Mouse (Mus musculus) limb, embryonic 12.5 days (tissue): ENCODE measurements around the gene Ssbp3. TPM values are rescaled to one million over a fixed set of nuclear protein-coding genes. Genes with fewer than 3 reads are reported as not detected.

Source experiments
- ATAC-seq: fragments of 200-750 bp; cut with Nextera tagmentation; 2 replicates; pipeline ENCODE4 v1.8.0; 2017; ENCODE audit warnings: low read depth, moderate TSS enrichment; ENCODE audit not compliant: insufficient number of reproducible peaks, insufficient read depth, low FRiP score, low TSS enrichment
- H3K27ac ChIP-seq: fragments of 300-500 bp; sonication (generic); 2 replicates; pipeline ENCODE4 v1.5.1; 2016; ENCODE audit warnings: mild to moderate bottlenecking, moderate library complexity
- H3K27me3 ChIP-seq: fragments of 300-500 bp; sonication (generic); 2 replicates; pipeline ENCODE4 v1.6.1; 2016; ENCODE audit warnings: mild to moderate bottlenecking, moderate library complexity
- H3K36me3 ChIP-seq: fragments of 300-500 bp; sonication (generic); 2 replicates; pipeline ENCODE4 v1.6.1; 2016; ENCODE audit warnings: mild to moderate bottlenecking, moderate library complexity
- H3K4me1 ChIP-seq: fragments of 300-500 bp; sonication (generic); replicated peaks from 2 replicates; pipeline ENCODE4 v1.6.1; 2016
- H3K4me2 ChIP-seq: fragments of 300-500 bp; sonication (generic); 2 replicates; pipeline ENCODE4 v1.6.1; 2016; ENCODE audit warnings: mild to moderate bottlenecking, moderate library complexity
- H3K4me3 ChIP-seq: fragments of 300-500 bp; sonication (generic); replicated peaks from 2 replicates; pipeline ENCODE4 v1.5.1; 2016; ENCODE audit warnings: mild to moderate bottlenecking
- H3K9ac ChIP-seq: fragments of 300-500 bp; sonication (generic); replicated peaks from 2 replicates; pipeline ENCODE4 v1.6.1; 2016; ENCODE audit warnings: mild to moderate bottlenecking, moderate library complexity
- H3K9me3 ChIP-seq: fragments of 300-500 bp; sonication (generic); 2 replicates; pipeline ENCODE4 v1.6.1; 2016; ENCODE audit warnings: mild to moderate bottlenecking, moderate library complexity
- WGBS: fragments of 180-500 bp; shearing (Covaris S2); methylation state at CpG from one replicate; pipeline ENCODE4 v1.1.7; 2016; 5-methylcytosine and 5-hydroxymethylcytosine counted together
- polyA plus RNA-seq: library from polyadenylated mRNA; unstranded; fragments of >200 nt; fragmentation: Nextera tagmentation; extraction: Ambion mirVana; gene quantifications from 2 replicates; pipeline ENCODE4 v1.2.1, GENCODE M21; 2016

Gene Ssbp3
- polyA plus RNA-seq, 1 experiment from 2014 or later: 295 TPM

DNA sequence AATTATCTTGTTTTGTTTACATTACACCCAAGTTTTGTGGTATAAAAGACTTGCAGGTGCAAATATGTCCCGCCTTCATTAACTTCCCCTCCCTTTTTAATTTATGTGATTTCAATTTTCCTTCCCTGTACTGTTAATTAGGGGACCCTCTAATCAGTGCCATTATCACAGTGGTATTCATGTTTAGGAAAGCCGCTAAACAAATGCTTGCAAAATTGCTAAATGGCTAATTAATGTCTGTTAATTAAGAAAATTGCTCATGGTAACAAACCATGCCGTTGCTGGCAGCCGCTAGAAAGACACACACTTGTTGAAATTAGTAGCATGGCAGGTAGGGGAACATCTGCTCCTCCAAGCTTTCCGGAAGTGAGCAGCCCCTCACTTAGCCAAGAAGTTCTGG lies 114.9 kb downstream of the Ssbp3 start:
- H3K4me1 ChIP-seq: peaks cover 44% of the 10 kb centered on the region
- peaks cover 68% of the 10 kb centered on the region for H3K36me3 ChIP-seq
- no peak overlapping the region for H3K4me2 ChIP-seq
- no peak for ATAC-seq
- no peak overlapping the region for H3K9ac ChIP-seq
- no peak overlapping the region for H3K4me3 ChIP-seq
- WGBS: 72% methylated on average over 5 of the region's 5 CpGs
- no peaks in the 10 kb centered on the region for H3K9me3 ChIP-seq
- H3K27me3 ChIP-seq: no peaks in the 10 kb centered on the region
- peak overlapping the region; percentile 45; the same call in 1 of the 2 replicates for H3K27ac ChIP-seq

GRCm38 (mm10) chr4:107026451-107026850 lies 116.0 kb downstream of the Ssbp3 start:
- no peak for ATAC-seq
- Histone ChIP-seq H3K4me1 (peaks cover 41% of the 10 kb centered on the region), H3K4me2 (no peak overlapping the region), H3K9me3 (no peaks in the 10 kb centered on the region), H3K9ac (no peak overlapping the region), H3K4me3 (no peak overlapping the region), H3K27me3 (no peaks in the 10 kb centered on the region), H3K27ac (0 out of 2 replicates have a peak overlapping the region, but pooled peaks have one; percentile 35), H3K36me3 (peaks cover 78% of the 10 kb centered on the region)
- WGBS: 54% methylated on average over 8 of the region's 8 CpGs

DNA sequence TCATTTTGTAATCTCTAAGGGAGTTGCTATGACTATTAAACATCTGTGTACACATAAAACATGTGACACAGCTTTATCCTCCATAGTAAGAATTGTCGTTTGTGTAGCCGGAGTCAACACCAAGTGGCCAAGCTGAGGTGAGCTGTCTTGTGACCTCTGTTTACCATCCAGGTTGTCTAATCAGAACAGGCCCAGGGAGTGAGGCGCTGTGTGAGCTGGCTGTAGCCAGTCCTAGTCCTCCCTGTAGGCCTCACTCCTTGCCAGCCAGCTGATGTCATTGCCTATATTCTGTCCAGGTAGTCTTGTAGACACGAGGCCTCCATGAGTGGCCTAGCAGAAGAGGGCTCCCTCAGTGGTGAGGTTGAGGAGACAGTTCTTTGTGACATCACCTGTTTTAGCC lies 125.2 kb downstream of the Ssbp3 start:
- H3K9ac ChIP-seq: no peak overlapping the region
- 82% methylated on average over 4 of the region's 4 CpGs for WGBS
- no peak overlapping the region for H3K27ac ChIP-seq
- H3K9me3 ChIP-seq: no peaks in the 10 kb centered on the region
- no peaks in the 10 kb centered on the region for H3K27me3 ChIP-seq
- no peak for ATAC-seq
- peaks cover 100% of the 10 kb centered on the region for H3K36me3 ChIP-seq
- no peaks in the 10 kb centered on the region for H3K4me1 ChIP-seq
- no peak overlapping the region for H3K4me2 ChIP-seq
- no peak overlapping the region for H3K4me3 ChIP-seq

DNA sequence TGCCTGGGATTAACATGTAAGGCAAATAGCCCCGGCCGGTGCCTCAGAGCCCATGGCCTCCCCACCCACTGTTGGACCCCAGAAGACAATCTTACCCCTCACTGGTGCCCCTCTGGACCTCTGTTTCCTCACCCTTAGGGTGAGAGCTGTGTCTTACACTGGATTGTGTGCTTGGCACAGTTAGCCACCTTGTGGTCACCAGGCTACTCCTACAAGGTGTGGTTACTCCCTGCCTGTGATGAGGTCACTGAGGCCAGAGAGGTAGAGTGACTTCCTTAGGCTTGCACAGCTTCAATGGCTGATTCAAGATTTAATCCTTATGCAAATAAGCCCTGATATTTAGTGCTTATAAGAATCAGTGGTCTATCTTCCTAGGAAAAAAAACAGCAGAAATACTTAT lies 126.5 kb downstream of the Ssbp3 start:
- Histone ChIP-seq H3K4me3 (no peak overlapping the region), H3K4me1 (no peaks in the 10 kb centered on the region), H3K9ac (no peak overlapping the region), H3K27me3 (no peaks in the 10 kb centered on the region), H3K4me2 (no peak overlapping the region), H3K9me3 (no peaks in the 10 kb centered on the region), H3K36me3 (peaks cover 100% of the 10 kb centered on the region), H3K27ac (no peak overlapping the region)
- WGBS: 97% methylated on average over 2 of the region's 2 CpGs
- no peak; the same call in 1 of the 2 replicates for ATAC-seq

DNA sequence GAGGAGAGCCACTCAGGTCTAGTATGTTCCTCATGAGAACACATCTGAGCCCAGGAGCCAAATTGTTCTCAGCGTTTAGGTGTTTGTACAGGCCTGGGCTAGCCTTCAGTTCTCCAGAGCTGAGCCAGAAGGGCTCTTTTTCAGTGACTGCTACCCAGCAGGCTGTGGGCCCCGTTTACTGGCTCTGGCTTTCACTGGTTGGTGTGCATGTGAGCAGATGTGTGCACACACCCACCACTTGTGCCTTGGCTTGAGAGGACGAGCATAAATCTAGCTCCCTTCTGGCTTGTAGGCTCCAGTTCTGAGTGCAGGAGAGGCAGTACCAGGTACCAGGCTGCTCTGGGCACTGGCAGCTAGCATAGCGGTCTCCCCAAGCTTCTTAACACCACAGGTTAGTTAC lies 127.8 kb downstream of the Ssbp3 start:
- no peak overlapping the region for H3K4me2 ChIP-seq
- no peak overlapping the region for H3K4me3 ChIP-seq
- H3K4me1 ChIP-seq: no peaks in the 10 kb centered on the region
- no peak overlapping the region for H3K27ac ChIP-seq
- no peak for ATAC-seq
- no peaks in the 10 kb centered on the region for H3K27me3 ChIP-seq
- H3K9me3 ChIP-seq: no peaks in the 10 kb centered on the region
- 79% methylated on average over 4 of the region's 4 CpGs for WGBS
- H3K36me3 ChIP-seq: peaks cover 98% of the 10 kb centered on the region
- no peak overlapping the region for H3K9ac ChIP-seq

- WGBS: 79% methylated on average over 8 of the region's 8 CpGs
- Histone ChIP-seq H3K4me3 (no peak overlapping the region), H3K9me3 (no peaks in the 10 kb centered on the region), H3K27me3 (no peaks in the 10 kb centered on the region), H3K9ac (no peak overlapping the region), H3K27ac (no peak overlapping the region), H3K4me2 (no peak overlapping the region), H3K36me3 (peaks cover 98% of the 10 kb centered on the region), H3K4me1 (no peaks in the 10 kb centered on the region)
- no peak for ATAC-seq
Measured at GRCm38 (mm10) chr4:107039270-107039669, 128.8 kb downstream of the Ssbp3 start.

DNA sequence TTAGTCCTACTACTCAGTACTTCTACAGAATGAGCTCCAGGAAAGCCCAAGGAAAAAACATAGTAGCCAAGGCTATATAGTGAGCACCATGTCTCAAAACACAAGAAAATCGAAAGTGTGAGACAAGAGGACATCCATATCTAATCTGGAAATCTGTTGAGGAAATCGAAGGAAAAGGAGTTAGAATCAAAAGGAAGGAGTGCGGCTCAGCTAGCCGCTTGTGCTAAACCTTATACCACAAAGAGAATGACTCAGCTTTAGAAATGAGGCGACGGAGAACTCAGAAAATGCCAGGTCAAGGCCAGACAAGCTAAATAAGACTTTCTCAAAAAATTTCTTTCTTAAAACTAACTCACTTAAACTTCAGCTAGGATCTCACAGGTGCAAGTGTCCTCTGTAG lies 131.8 kb downstream of the Ssbp3 start:
- no peak for ATAC-seq
- H3K4me2 ChIP-seq: no peak overlapping the region
- H3K36me3 ChIP-seq: peaks cover 98% of the 10 kb centered on the region
- WGBS: 94% methylated on average over 6 of the region's 6 CpGs
- no peak overlapping the region for H3K27ac ChIP-seq
- H3K9me3 ChIP-seq: no peaks in the 10 kb centered on the region
- H3K4me3 ChIP-seq: no peak overlapping the region
- H3K9ac ChIP-seq: no peak overlapping the region
- H3K4me1 ChIP-seq: no peaks in the 10 kb centered on the region
- H3K27me3 ChIP-seq: no peaks in the 10 kb centered on the region

DNA sequence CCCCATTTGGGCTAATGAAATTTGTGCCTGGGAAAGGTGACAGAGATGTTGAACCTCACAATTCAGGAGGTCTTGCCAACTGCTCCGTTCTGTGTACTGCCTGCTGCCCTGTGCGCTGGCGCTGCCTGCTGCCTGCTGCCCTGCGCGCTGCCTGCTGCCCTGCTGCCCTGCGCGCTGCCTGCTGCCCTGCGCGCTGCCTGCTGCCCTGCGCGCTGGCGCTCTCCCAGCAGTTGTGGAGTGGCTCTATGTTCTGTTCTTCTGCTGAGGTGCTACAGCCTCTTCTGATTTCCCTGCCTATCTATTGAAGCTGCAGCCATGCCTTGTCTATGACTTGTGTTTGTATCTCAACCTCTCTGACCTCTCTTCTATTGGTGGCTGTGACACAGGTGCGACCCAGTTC lies 134.7 kb downstream of the Ssbp3 start:
- peaks cover 95% of the 10 kb centered on the region for H3K36me3 ChIP-seq
- no peak overlapping the region for H3K27ac ChIP-seq
- no peak overlapping the region for H3K4me2 ChIP-seq
- 97% methylated on average over 13 of the region's 13 CpGs for WGBS
- no peak overlapping the region for H3K9ac ChIP-seq
- ATAC-seq: no peak
- H3K9me3 ChIP-seq: no peaks in the 10 kb centered on the region
- H3K4me1 ChIP-seq: no peaks in the 10 kb centered on the region
- no peak overlapping the region for H3K4me3 ChIP-seq
- H3K27me3 ChIP-seq: no peaks in the 10 kb centered on the region

- WGBS: 87% methylated on average over 5 of the region's 5 CpGs
- Histone ChIP-seq H3K4me2 (no peak overlapping the region), H3K36me3 (peaks cover 80% of the 10 kb centered on the region), H3K27ac (0 out of 2 replicates have a peak overlapping the region, but pooled peaks have one; percentile 7), H3K27me3 (no peaks in the 10 kb centered on the region), H3K4me3 (no peak overlapping the region), H3K9me3 (no peaks in the 10 kb centered on the region), H3K4me1 (no peaks in the 10 kb centered on the region), H3K9ac (no peak overlapping the region)
- no peak for ATAC-seq
Measured at GRCm38 (mm10) chr4:107047806-107048205, 137.3 kb downstream of the Ssbp3 start.

DNA sequence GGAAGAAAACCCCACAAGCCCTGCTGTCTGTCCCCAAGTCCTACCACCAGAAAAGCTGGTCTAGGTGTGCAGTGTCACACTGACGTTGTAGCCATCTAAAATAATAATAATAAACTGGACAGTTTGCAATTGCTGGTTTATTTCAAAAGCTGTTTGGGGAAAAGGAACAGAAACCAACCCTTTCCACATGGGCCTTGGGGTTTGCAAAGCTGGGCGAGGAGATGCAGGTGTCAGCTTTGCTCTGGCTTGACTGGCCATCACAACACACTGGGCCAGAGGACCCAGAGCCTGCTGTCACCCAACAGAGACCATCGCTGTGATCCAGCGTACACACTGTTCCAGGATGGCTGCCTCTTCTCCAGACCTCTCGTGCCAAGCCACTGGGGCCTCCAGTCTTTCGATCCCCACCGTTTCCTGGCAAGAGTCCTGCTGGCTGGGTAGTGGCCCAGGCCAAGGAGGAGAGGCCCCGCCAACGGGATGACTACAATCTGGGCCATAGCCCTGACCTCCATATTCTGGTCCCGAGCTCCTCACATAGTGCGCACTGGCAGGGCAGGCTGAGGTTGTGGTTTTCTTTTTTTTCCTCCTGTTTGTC lies 138.2 kb downstream of the Ssbp3 start:
- Histone ChIP-seq H3K4me1 (no peaks in the 10 kb centered on the region), H3K4me2 (no peak overlapping the region), H3K4me3 (no peak overlapping the region), H3K9me3 (no peaks in the 10 kb centered on the region), H3K27ac (no peak overlapping the region), H3K36me3 (peaks cover 73% of the 10 kb centered on the region), H3K27me3 (no peaks in the 10 kb centered on the region), H3K9ac (no peak overlapping the region)
- ATAC-seq: no peak
- 92% methylated on average over 11 of the region's 11 CpGs for WGBS

DNA sequence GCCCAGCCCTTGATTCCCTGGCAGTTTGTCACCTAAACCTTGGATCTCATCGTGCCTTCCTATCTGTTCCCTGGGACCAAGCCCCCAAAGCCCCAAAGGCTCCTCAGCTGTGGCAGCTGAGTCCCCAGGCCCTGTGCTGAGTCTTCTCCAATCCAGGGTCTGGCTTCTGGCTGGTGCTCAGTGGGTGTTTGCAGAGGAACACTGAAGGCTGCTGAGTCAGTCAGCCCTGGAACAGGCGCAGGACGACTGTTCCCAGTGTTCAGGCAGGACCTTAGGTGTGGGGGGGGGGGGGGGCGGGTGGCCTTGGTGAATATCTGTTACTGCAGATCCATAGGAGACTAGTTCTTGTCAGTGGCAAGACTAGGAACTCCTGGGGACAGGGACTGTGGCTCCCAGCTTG lies 141.4 kb downstream of the Ssbp3 start:
- H3K9me3 ChIP-seq: no peaks in the 10 kb centered on the region
- no peak overlapping the region for H3K4me3 ChIP-seq
- peaks cover 61% of the 10 kb centered on the region for H3K36me3 ChIP-seq
- H3K27me3 ChIP-seq: no peaks in the 10 kb centered on the region
- no peaks in the 10 kb centered on the region for H3K4me1 ChIP-seq
- no peak overlapping the region for H3K27ac ChIP-seq
- no peak overlapping the region for H3K9ac ChIP-seq
- 46% methylated on average over 4 of the region's 4 CpGs for WGBS
- ATAC-seq: no peak
- no peak overlapping the region for H3K4me2 ChIP-seq

- no peak overlapping the region for H3K4me3 ChIP-seq
- no peaks in the 10 kb centered on the region for H3K27me3 ChIP-seq
- no peaks in the 10 kb centered on the region for H3K4me1 ChIP-seq
- no peak overlapping the region for H3K9ac ChIP-seq
- no peaks in the 10 kb centered on the region for H3K9me3 ChIP-seq
- peak overlapping the region; percentile 50; the same call in 1 of the 2 replicates for H3K27ac ChIP-seq
- no peak for ATAC-seq
- 46% methylated on average over 5 of the region's 5 CpGs for WGBS
- H3K4me2 ChIP-seq: no peak overlapping the region
- peaks cover 61% of the 10 kb centered on the region for H3K36me3 ChIP-seq
Measured at GRCm38 (mm10) chr4:107052962-107053553, 142.6 kb downstream of the Ssbp3 start.
